Mouse (Mus musculus): ENCODE measurements around the gene Dnal1. TPM values are rescaled to one million over a fixed set of nuclear protein-coding genes. Genes with fewer than 3 reads are reported as not detected.
A peak's percentile ranks its signal among the peaks of the same experiment; 100 is the strongest.

The Dnal1 gene
- total RNA-seq, 2 experiments from 2014 or later: 6.9 to 7.2 TPM

DNA sequence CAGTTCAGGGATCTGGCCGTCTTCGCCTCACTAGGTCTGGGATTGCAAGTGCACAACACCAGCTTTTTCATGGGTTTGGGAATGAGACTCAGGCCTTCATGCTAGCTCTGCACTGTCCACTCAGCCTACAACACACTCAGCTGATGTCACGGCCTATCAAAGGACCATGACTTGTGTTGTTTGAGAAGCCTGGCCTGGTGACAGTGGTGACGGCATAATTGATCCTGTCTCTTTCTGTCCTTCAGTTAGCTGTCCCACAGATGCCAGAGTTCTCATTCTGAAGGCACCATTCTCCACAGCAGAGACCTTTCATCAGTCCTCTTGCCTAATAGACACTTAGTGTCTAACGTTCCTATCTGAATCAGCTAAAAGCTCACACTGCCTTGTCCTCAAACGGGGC, 14.4 kb downstream of the Dnal1 start:
- DNase-seq: no peak

DNA sequence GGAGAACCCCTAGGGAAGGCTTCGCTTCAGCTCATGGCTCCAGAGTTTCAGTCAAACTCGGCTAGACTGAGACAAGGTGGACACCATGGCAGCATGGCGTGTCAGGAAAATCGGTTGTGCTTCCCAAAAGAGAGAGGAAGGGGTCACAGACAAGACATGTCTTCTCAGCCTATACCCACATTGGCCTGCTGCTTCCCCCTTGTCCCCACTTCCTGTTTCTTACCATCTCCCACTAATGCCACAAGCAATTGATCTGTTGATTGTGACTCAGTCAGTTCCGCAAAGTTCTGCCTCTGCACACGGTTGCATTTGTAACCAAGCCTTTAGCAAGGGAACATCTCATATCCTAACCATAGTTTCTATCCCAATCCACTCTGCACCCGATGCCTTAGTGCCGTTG, 15.8 kb downstream of the Dnal1 start:
- no peak for DNase-seq

DNA sequence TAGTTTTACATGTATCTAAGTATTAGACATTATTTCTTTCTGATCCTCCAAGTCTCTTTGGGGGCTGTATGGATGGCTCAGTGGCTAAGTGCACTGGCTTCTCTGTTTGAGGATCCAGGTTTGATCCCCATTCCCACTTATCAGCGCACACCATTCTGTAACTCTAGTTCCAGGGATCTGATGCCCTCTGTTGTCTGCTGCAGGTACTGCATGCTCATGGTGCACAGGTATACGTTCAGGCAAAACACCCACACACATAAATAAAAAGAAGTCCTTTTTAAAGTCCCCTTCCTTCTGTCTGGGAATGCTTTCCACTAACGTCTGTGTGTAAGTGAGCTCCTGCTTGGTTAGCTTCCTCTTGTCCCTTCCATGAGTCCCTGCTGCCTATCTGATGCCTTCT, 18.1 kb downstream of the Dnal1 start:
- DNase-seq: no peak

DNA sequence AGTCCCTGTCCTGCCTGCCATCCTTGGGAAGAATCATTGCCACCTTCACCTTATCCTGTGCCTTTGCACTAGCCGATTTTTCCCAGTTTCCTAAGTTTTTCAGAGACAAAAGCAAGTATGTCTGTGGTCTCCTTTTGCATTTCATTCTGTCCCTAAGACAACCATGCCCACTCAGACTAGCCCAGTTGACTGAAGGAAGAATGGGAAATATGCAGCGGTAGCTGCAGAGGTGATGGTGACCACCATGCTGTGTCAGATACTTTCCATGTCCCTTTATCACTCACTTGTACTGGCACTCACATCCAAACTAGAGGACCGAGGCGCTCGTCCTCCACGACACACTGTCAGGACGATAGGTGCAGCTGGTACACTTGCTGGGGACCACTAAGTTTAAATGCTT, 23.0 kb downstream of the Dnal1 start:
- DNase-seq: no peak

DNA sequence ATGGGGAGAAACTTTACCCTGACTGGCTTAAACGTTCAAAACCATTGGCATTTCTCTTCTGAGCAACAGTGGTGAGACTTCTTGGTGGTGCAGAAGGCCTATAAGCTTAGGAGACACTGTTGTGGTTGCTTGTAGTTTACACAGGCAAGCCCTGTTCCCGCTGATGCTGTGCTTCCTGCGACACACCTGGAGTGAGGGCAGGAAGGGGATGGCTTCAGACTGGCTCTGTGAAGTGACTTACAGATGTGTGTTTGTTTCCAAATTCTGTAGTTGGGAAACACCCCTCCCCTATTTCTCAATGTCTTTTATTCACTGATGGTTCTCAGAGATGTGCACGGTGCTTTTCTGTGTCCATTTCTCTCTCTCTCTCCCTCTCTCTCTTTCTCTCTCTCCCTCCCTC, 26.0 kb downstream of the Dnal1 start:
- no peak for DNase-seq

DNA sequence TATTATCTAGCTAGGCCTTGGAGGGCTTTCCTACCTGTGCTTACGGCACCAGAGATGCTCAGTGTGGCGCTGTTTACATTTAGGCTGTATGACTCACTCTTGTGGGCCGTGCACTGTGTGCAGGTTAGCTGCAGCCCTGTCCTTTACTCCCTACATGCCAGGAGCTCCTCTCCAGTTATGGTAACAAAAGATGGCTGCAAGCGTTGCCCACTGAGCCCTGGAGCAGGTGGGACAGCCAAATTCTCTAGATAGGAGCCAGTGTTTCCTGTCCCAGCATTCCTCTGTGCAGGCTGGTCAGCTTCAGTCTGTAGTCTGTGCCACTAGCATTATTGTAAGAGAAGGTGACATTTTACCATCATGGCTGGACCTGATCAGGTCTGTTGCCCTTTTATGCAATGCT, 27.1 kb downstream of the Dnal1 start:
- DNase-seq: no peak

DNA sequence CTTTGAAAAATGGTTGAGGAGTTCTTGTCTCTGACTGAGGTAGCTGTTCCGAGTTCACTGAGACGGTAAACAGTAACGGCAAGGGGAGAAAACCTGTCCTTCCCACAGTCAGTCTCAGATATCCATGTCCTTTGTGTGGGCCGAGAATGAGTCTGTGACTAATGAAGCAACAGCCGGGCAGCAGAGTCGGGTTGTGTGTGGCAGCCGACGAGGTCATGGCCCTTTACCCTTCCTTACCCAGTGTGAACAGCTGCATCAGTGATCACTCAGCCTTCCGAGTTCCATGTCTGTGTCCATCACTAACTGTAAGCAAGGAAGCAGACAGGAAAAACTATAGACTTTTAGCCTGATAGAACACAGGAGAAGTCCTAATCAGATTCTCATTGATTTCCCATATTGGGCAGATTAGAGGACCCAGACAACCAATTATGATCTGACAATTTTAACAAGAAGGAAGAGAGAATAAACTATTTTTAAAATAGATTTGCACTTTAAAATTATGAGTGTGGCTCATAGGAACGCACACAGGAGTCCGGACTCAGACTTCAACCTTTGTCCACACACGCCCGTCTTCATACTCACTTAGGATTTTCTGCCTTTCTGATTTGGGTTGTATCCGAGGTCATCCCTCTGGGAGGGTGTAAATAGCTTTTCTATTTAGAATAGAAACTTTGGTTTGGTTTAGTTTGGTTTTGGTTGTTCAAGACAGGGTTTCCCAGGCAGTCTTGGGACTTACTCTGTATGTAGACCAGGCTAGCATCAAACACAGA, 28.3 kb downstream of the Dnal1 start:
- no peak for DNase-seq

DNA sequence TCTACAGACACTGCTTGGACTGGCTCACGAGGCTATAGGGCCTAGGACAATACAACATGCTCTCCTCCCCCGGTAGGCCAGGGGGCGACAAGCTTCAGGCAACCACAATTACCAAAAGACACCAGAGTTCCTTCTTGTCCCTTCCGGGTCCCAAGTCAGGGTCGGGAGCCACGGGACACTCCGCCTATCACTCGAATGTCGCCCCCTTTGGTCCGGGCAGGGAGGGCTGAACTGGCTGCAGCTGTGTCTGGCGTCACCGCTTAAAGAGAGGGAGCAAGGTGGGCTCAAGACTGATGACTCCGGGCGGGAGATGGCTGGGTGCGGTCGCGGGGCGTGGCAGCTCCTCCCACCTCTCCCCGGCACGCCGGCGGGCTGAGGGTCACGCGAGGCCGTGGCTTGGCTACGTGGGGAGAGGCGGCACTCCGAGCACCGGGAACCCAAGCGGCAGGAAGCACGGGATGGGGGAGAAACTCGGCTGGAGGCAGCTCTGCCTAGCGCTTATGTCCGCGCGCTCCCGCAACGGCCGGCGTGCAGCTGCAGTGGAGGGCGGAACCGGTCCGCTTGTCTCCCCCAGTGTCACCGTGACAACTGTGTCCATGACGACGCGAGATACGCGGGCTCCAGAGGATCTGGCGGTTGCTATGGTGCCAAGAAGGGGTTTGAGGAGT, 33.9 kb downstream of the Dnal1 start, which contains the start of gene Pnma1:
Pnma1 (minus strand) TSS at position 536 of the 668 bp plus-strand sequence.
- peak; percentile 63 for DNase-seq

DNA sequence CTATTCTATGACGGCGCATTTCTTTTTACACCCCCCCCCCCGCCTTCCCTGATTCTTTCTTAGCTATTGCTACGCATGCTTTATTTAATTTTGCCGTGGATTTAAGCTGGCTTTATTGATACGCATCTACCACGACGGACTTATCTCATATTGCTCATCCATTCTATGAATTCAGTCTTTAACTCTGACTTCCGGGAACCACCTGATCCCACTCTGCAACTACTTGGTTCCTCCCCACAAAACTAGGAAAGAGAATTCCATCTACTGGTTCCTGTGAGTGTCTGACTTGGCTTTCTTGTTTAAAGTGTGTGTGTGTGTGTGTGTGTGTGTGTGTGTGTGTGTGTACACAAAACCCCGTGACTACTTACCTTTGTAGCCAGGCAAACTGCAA, 34.5 kb downstream of the Dnal1 start:
- DNase-seq: no peak

DNA sequence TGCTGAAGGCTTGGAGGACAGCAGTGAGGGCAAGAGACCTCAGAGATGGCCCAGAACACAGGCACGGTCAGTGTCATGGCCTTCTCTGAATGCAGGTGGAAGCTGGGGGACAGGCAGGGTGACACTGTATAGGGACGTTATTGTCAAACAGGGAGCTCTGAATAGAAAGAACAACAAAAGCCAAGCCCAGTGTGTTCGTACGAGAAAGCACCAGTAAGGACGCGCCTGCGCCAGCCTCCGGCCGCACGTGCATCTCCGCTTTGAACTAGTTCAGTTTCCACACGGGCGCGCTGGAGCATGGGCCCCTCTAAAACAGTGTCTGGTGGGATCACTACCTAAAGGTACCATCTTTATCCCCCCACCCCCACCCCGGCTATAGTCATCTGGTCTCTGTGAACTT, 35.8 kb downstream of the Dnal1 start:
- no peak for DNase-seq

DNA sequence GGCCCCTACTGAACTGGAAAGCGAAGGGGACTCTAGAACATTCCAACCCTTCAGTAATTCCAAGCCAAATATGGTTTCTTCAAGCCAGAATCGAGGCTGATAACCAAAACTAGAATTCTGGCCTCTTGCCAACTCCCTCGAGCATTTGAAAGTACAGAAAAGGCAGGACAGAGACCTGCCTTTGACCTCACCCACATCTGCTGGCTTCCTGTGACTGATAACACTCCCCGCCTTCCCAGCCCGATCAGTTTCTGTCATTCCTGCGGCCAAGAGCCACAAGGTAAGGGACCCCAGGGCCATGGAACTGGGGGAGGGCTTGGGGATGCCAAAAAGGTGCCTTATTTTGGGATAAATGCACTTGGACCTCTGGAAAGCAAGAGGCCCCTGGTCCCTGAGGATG, 36.8 kb downstream of the Dnal1 start:
- no peak for DNase-seq

DNA sequence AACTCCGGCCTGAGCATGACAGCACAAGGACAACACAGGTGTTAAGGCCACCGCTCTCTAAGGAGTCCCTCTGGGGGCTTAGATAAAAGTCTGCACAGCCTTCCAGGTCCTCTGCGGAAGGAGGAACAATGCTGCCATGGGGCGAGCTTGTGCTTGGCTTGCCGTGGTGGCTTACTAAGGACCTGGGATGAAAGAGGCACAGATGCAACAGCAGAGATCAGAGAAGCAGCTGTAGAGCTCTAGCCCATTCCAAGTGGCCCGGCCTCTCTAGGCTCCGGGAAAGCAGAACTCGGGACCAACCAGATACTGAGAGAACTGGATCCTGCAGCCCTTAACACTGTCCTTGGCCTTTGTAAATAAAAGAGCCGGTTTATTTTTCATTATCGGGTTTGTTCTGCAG, 37.7 kb downstream of the Dnal1 start:
- no peak for DNase-seq

DNA sequence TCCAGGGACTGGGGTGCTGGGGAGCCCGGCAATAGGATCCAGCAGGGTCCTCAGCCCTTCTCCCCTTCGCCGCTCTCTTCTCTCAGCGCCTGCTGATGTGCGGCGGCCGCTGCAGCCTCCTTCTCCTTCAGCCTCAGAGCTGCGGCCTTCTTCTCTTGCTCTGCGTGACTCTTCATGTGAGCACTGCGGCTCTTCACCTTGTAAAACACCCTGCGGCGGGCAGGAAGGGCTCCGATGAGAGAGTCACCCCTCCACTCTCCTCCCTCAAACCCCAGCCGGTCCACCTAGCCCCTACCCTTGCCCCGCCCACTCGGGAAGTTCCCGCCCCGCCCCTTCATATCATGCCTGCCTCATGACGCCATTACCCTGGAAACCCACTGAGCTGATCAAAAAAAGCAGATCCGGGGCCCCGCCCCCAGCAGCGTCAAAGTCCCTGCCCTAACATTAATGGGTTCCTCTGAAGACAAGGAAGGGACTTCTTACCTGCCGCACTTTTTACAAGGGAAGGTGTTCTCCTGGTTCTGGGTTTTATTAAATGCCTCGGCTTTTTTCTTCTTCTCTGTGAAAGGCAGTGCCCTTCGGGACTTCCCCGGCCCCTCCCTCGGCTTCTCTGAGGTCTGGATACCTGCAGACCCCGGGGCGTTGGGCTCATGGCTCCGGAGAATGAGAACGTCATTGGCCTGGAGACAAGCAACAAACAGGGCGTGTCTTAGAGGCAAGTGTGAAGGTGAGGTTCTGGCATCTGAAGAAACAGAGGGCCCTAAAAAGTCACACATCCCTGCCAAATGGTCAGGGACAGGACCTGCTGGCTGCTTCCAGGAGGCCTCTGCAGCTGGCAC, 38.4 kb downstream of the Dnal1 start:
- DNase-seq: no peak

DNA sequence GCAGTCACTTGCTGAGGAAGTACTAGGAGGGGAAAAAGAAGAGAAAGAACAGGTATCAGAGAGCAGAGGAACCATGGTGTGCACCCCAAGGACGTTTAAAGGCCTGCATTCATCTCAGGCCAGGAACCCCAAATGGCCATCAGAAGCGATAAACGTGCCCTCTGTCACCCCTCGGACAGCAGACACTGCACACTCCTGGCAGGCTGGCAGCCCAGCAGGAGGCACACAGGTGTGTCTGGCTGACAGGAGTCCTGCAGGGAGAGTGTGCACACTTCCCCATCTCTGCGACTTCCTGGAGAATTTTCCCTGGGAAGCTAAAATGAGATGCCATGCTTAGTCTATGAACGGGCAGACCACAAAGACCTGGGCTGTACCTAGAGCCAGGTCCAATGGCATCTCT, 39.2 kb downstream of the Dnal1 start:
- DNase-seq: no peak

DNA sequence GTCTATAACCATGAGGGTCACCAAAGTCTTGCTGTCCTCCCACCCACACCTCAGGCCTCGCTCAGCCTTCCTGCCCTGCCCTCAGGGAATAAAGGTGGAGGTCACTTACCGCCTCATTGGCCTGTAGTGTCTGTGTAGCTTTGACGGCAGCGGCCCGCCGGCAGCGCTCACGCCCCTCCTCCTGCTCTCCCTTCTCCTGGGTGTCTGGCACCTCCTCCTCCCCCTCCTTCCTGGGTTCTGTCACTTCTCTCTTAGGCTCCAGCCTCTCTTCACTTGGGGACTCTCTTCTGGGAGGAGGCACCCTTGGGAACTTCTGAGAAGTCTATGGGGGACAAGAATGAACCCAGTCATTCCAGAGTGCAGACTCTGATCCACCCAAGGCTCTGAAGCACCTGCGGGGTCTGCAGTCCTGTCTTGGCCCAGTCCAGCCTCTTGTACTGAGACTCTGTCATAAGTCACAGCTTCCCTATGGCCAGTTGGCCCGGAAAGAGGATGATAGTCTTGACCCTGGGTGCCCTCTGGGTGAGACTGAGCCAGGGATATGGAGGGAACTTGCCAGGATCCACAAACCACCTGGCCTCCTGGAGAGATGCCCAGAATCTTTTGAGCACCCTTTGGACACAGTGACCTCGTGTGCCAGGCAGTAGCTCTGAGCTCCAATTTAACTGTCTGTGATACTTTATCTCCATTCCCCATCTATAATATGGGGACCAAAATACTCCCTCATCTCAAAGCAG, 40.8 kb downstream of the Dnal1 start:
- DNase-seq: peak; percentile 71

DNA sequence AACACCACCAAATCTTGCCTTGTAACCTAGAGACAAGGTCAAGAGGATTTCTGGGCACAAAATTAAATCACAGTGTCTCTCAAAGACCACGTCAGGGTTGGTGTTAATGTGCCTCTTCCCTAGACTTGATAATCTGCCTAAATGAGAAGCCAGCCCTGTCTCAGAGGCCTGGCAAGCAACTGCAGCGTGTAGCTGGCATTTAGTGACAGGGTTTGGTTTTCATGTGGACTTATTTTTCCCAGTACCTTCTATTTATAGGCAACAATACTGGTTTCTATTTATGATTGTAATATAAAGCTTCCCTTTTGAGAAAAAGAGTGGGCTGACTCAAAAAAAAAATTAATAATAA, 41.3 kb downstream of the Dnal1 start:
- DNase-seq: no peak

DNA sequence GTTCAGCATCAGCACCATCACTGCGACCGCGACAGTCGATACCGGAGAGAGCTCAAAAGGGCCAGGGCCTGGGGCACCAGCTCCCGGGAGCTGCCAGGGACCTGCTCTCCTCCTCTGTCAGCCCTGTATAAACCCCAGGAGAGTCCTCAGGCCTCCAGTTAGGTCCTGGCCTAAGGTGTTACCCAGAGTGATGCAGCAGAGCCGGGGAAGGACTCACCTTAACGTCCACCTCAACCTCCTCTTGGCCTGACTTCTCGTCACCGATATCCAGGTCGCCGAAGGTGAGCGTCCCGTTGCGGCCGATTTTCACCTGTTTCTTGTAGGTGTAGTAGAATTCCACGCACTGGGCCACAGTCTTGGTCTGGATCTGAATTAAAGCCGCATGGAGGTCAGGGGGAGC, 42.0 kb downstream of the Dnal1 start:
- DNase-seq: no peak

DNA sequence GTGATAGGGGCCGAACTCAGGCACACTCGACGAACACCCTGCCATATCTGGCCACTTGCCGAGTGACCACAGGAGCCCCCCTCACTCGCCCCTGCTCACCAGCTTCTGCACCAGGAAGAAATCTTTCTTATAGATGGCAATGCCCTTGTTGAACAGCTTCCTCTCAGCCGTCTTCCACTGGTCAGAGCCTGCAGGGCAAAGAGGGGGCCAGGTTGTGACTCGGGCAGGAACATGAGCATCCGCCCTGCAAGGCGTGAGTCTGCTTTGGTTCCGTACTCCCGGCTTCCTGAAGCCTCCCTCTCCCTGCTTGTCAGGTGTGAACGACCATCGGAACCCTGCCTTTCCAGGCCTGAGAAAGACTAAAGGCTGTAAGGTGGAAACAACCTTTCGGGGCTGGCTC, 44.0 kb downstream of the Dnal1 start:
- no peak for DNase-seq

DNA sequence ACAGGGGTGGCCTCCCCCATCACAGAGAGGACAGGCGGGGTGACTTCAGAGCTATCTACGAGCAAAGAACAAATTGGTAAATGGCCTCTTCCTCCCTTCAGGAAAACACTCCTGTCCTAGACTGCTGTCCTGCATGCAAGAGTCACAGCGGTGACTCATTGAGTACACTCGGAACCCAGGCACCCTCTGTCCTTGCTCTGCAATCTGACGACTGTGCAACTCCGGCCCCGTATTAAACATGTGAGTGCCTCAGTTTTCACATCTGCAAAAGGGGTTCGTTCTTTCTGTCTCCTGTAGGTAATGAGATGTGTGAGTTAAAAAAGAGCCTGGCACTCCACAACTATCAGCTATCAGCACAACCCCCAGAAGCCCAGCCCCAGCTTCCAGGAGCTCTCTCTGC, 46.3 kb downstream of the Dnal1 start:
- no peak for DNase-seq

DNA sequence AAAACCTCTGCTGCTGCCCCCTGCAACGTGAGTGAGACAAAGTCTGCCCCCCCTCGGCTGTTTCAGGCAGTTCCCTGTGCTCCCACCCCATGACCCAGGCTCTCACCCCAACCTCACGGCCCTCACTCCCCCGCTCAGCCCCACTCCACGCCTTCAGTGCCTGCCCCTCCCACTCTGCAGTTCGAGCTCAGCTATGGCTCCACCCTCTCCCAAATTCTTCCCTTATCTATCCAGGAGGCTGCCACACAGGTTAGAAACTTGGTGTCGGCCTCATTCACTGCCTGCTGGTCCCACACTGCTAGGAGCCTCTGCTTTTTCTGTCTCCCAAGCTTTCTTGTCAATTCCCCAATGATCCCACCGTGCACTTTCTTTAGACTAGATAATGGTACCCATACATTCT, 47.0 kb downstream of the Dnal1 start:
- no peak for DNase-seq

DNA sequence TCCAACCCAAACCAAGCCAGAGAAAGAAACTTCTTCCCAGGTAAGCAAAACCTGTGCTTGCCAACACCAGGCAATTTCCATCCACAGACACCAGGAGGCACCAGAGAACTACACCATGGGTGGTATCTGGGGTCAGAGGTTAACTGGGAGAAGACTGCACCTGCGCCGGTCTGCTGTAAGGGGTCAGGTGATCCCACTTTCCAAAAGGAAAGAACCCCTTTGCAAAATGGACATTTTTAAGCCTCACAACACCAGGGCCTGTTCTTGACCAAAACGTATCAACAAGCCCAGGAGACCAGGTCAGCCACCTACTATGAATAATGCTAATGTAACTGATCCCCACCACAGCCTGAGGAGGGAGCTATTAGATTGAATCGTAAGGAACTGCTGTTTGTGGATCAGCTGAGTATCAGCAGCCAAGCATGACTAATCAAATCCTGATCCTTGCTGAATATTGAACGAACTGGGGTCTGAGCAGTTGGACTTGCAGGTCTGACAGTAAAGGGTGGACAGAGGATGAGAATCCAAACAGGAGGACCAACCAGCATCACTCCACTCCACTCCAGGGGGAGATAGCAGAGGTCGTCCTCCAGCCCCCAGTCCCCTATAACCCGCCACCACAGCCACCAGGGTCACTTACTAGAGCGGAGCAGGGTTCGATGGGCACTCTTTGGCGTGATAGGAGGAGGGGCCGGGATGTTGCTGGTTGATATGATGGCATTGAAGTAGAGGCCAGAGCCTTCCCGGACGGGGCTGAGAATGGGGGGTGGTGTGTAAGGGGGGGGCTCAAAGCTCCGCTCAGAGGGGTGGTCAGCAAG, 47.7 kb downstream of the Dnal1 start:
- DNase-seq: no peak

DNA sequence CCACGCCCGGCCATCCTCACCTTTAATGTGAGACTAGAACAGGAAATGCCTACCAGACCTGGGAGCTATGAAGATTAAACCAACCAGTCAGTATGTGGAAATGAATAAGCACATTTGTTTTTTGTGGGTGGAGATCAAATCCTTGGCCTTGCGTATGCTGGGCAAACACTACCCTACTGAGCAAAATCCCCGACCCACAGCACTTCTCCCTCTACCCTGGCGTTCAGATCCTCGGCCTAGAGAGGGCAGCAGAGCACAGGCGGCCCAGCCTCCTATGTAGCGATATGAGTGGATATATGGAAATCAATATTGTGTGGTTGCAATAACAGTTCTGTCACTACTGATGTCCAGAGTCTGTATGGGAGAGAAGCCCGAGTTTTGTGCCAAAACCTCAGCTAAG, 49.0 kb downstream of the Dnal1 start:
- no peak for DNase-seq

All from gastrocnemius, postnatal 25 days (tissue).